Mouse (Mus musculus): Measurements from ENCODE around the gene Rpl24. TPM values are rescaled to one million over a fixed set of nuclear protein-coding genes. Genes with fewer than 3 reads are reported as not detected.
A peak's percentile ranks its signal among the peaks of the same experiment; 100 is the strongest.

Rpl24 gene
- polyA plus RNA-seq, 1 experiment from 2014 or later = 747 TPM

DNA sequence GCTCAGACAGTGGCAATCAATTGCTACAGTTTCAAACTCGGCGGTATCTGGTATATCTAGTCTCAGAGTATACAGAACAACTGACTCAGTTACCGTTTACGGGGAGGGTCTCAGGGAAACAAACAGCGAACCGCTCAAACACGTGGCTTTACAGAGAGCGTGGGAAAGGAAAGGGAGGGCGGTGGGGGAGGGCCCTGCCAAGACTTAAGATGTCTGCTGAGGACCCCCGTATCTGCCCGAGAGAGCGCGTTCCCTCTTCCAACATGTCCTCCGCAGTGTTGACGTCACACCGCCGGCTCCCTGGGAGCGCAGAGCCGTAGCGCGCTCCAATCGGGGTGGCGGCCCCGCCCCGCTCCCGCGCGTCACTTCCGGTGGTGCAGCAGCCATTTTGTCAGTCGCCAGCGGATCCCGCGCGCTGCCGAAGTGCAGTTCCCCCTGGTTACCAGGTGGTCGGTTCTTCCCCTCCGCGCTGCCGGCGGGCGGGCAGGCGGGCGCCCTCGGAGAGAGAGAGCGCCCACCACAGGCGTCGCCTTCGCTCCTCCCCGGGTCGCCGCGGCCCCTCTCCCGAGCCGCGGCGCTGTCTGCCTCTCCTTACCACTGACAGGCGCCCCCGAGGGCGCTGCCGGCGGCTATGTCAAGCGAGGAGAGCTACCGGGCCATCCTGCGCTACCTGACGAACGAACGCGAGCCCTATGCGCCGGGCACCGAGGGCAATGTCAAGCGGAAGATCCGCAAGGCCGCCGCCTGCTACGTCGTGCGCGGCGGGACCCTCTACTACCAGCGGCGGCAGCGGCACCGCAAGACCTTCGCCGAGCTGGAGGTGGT is 7.6 kb downstream of the Rpl24 start, which contains the start of gene Zbtb11:
Zbtb11 (plus strand) TSS at position 453 of the 825 bp plus-strand sequence.
- Histone ChIP-seq H3K4me2 (peak within 1 kb of the TSS; percentile 78), H3K27me3 (no peaks in the 10 kb centered on the region), H3K36me3 (replicated peaks) (peaks cover 39% of the 10 kb centered on the region), H3K9ac (peak within 1 kb of the TSS; percentile 89), H3K4me3 (replicated peaks) (peak within 1 kb of the TSS; percentile 100), H3K27ac (peak within 1 kb of the TSS; percentile 87), H3K9me3 (no peaks in the 10 kb centered on the region), H3K4me1 (peaks cover 19% of the 10 kb centered on the region)
- ATAC-seq (ENCODE audit: low FRiP score) = peak; percentile 98
- WGBS = under 1% methylated on average over 78 of the region's 86 CpGs

DNA sequence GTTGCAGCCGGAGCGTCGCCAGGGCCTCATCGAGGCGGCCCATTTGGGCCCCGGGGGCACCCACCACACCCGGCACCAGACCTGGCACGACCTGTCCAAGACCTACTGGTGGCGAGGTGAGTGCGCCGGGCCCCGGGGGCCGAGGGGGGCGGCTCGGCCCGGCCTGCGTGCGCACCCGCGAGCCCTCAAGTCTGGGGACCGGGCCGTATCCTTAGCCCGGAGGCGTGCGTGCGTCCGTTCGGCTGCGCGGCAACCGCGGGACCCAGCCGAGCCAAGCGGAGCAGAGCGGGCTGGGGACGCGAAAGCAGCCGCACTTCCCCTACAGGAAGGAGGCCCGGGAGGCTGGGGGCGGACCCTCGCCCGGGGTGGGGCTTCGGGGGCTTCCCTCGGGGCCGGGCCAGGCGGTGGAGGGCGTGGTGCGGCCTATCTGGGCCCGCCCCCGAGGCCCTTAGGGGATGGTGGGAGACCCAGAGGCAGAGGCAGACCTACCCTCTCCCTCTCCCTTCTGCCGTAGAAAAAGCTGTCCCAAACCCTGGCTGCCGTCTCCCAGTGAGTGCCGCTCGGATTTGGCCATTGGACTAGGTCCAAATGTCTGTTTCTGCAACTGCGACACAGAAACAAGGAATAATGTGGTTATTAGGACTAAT is 8.3 kb downstream of the Rpl24 start:
- peak overlapping the region; percentile 89 for H3K9ac ChIP-seq
- H3K36me3 ChIP-seq (replicated peaks) = peaks cover 32% of the 10 kb centered on the region
- H3K4me3 ChIP-seq (replicated peaks) = peak overlapping the region; percentile 100
- under 1% methylated on average over 44 of the region's 55 CpGs for WGBS
- peak overlapping the region; percentile 78 for H3K4me2 ChIP-seq
- peak overlapping the region; percentile 87 for H3K27ac ChIP-seq
- peak; percentile 86 for ATAC-seq (ENCODE audit: low FRiP score)
- no peaks in the 10 kb centered on the region for H3K27me3 ChIP-seq
- peaks cover 18% of the 10 kb centered on the region for H3K4me1 ChIP-seq
- no peaks in the 10 kb centered on the region for H3K9me3 ChIP-seq

DNA sequence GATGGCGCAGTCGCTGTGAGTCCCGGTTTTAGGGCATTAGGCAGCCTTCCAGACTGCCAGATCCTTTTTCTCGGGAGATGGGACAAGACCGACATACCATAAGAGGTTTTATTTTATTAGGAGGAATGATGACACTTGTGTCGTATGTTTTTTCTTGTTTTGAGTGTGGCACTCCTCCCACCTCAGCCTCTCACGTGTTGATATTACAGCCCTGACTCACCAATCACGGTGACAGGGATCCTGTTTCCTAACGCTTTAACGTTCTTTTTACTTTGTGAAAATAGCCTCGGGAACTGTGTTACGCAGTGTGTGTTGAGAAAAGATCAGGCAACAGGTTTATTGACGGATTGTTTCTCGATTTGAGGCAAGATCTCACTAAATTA is 8.8 kb downstream of the Rpl24 start:
- H3K4me2 ChIP-seq = peak overlapping the region; percentile 78
- H3K9ac ChIP-seq = peak overlapping the region; percentile 89
- H3K4me1 ChIP-seq = peaks cover 18% of the 10 kb centered on the region
- peak overlapping the region; percentile 87 for H3K27ac ChIP-seq
- no peak for ATAC-seq (ENCODE audit: low FRiP score)
- no peaks in the 10 kb centered on the region for H3K9me3 ChIP-seq
- 14% methylated on average over 14 of the region's 14 CpGs for WGBS
- H3K4me3 ChIP-seq (replicated peaks) = peak overlapping the region; percentile 100
- peaks cover 27% of the 10 kb centered on the region for H3K36me3 ChIP-seq (replicated peaks)
- H3K27me3 ChIP-seq = no peaks in the 10 kb centered on the region

DNA sequence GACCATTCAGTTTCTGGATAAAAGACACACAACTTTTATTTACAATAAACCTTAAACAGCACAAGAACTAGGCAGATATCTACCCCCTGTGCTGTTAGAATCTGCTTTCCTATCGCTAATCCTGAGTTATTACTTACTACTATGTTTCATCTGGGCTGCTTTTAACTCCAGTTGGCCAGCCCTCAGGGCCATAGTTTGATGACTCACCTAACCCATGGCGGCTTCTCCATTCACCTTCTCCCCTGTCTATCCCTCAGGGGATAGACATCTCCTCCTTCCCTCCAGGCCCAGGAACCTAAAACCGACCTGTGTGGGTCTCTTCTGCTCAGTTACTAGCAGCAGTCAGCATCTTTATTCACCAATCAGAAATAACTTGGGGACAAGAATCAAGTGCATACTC is 19.9 kb downstream of the Rpl24 start:
- Histone ChIP-seq H3K4me3 (replicated peaks) (no peak overlapping the region), H3K9ac (no peak overlapping the region), H3K27me3 (no peaks in the 10 kb centered on the region), H3K4me2 (no peak overlapping the region), H3K27ac (no peak overlapping the region), H3K9me3 (no peaks in the 10 kb centered on the region), H3K4me1 (no peaks in the 10 kb centered on the region), H3K36me3 (replicated peaks) (peaks cover 32% of the 10 kb centered on the region)
- 92% methylated on average over 3 of the region's 3 CpGs for WGBS
- ATAC-seq (ENCODE audit: low FRiP score) = no peak

DNA sequence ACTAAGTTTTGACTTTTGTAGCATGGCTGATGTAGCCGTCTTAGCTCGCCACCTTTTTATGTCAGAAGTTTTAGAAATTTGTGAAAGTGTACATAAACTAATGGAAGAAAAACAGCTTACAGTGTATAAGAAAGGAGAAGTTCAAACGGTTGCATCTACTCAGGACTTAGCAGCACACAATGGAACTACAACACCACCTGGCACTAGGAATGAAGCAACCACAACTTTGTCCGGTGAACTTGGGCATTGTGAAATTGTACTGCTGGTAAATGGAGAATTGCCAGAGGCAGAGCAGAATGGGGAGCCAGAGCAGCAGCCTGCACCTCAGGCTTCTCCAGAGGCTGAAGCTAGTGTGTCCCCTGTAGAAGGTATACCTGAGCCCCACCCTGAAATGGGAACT is 24.2 kb downstream of the Rpl24 start:
- peaks cover 39% of the 10 kb centered on the region for H3K36me3 ChIP-seq (replicated peaks)
- H3K27me3 ChIP-seq = no peaks in the 10 kb centered on the region
- no peak overlapping the region for H3K4me3 ChIP-seq (replicated peaks)
- no peak for ATAC-seq (ENCODE audit: low FRiP score)
- H3K9me3 ChIP-seq = no peaks in the 10 kb centered on the region
- H3K4me2 ChIP-seq = no peak overlapping the region
- no peaks in the 10 kb centered on the region for H3K4me1 ChIP-seq
- H3K27ac ChIP-seq = no peak overlapping the region
- no peak overlapping the region for H3K9ac ChIP-seq
- 95% methylated on average over 4 of the region's 4 CpGs for WGBS

DNA sequence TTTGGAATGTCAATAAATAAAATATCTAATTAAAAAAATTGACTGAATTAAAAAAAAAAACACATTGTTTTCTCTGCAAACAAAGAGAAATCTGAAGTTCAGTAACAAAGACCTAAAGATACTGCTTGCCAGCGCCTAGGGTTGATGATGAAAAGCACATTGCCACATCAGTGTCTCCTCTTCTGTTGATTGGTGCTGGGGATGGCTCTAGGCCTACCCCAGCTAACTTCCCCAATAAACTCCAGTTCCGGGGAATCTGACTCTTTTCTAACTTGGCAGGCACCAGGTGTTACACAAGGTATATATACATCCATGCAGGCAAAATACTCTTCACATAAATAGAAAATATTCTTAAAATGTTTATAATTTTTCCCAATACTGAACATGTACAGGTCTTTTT is 28.2 kb downstream of the Rpl24 start:
- H3K4me2 ChIP-seq = no peak overlapping the region
- no peak overlapping the region for H3K27ac ChIP-seq
- H3K27me3 ChIP-seq = no peaks in the 10 kb centered on the region
- H3K9ac ChIP-seq = no peak overlapping the region
- H3K4me3 ChIP-seq (replicated peaks) = no peak overlapping the region
- H3K36me3 ChIP-seq (replicated peaks) = peaks cover 45% of the 10 kb centered on the region
- no peak for ATAC-seq (ENCODE audit: low FRiP score)
- no peaks in the 10 kb centered on the region for H3K4me1 ChIP-seq
- 89% methylated on average over 2 of the region's 2 CpGs for WGBS
- no peaks in the 10 kb centered on the region for H3K9me3 ChIP-seq

DNA sequence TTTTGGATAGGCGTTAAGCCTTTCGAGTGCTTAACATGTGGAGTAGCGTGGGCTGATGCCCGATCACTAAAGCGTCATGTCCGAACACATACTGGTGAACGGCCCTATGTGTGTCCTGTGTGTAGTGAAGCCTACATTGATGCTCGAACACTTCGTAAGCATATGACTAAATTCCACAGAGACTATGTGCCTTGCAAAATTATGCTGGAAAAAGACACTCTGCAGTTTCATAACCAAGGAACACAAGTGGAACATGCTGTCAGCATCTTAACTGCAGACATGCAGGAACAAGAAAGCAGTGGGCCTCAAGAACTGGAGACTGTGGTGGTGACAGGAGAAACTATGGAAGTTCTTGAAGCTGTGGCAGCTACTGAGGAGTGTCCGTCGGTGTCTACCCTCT is 40.7 kb downstream of the Rpl24 start:
- WGBS = 97% methylated on average over 11 of the region's 11 CpGs

DNA sequence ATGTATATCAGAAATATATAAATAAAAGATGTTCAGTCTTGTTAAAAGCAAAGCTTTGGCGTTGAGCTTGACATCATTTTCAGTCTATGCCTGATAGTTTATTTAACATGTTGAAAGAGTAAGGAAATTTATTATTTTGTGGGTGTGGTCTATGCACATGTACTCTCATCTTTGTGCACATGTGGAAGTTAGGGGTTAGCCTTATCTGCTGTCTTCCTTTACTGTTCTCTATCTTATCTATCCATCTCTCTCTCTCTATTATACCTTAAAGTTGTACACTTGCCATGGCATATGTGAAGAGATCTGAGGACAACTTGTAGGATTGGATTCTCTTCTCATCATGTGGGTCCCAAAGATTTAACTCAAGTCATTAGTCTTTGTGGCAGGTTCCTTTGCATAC is 42.8 kb downstream of the Rpl24 start:
- Histone ChIP-seq H3K4me1 (no peaks in the 10 kb centered on the region), H3K9me3 (no peaks in the 10 kb centered on the region), H3K36me3 (replicated peaks) (peaks cover 54% of the 10 kb centered on the region), H3K4me2 (no peak overlapping the region), H3K4me3 (replicated peaks) (no peak overlapping the region), H3K9ac (no peak overlapping the region), H3K27ac (no peak overlapping the region), H3K27me3 (no peaks in the 10 kb centered on the region)
- no peak for ATAC-seq (ENCODE audit: low FRiP score)
- WGBS = 100% methylated on average over 1 of the region's 1 CpGs

More for the DNA sequence above, 40.7 kb downstream of the Rpl24 start:
- Histone ChIP-seq H3K4me3 (replicated peaks) (no peak overlapping the region), H3K4me1 (no peaks in the 10 kb centered on the region), H3K4me2 (no peak overlapping the region), H3K27ac (no peak overlapping the region), H3K9me3 (no peaks in the 10 kb centered on the region), H3K9ac (no peak overlapping the region), H3K27me3 (no peaks in the 10 kb centered on the region), H3K36me3 (replicated peaks) (peaks cover 61% of the 10 kb centered on the region)
- no peak for ATAC-seq (ENCODE audit: low FRiP score)

DNA sequence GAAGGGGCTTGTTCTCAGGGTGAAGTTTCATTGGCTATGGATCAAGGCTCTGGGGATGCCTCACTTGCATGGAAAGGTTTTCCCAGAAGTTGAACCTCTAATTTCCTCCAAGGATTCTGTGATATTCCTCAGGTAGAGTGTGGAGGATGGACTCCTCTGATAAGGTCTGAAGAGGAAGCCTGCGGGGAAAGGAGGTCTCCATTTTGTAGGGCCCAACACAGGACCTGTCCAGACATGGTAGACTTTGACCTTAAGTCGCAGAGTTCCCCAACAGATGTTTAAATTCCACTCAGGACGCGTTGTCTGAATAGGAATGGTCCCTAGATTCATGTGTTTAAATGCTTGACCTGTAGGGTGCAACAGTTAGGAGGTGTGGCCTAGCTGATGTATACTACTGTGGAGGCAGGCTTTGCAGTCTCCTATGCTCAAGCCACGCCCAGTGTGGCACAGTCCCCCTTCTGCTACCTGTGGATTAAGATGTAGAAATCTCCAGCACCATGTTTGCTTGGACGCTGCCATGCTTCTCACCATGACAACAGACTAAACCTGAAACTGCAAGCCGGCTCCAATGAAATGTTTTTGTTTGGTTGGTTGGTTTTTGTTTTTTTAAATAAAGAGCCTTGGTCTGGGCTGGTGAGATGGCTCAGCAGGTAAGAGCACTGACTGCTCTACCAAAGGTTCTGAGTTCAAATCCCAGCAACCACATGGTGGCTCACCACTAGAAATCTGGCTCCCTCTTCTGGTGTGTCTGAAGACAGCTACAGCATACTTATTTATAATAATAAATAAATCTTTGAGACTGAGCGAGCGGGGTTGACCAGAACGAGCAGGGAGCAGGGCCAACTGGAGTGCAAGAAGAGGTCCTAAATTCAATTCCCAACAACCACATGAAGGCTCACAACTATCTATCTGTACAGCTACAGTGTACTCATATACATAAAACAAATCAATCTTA is 47.0 kb downstream of the Rpl24 start:
- ATAC-seq (ENCODE audit: low FRiP score) = peak; percentile 49; the same call in 1 of the 2 replicates
- no peaks in the 10 kb centered on the region for H3K4me1 ChIP-seq
- H3K9me3 ChIP-seq = no peaks in the 10 kb centered on the region
- WGBS = 92% methylated on average over 10 of the region's 10 CpGs
- H3K27me3 ChIP-seq = no peaks in the 10 kb centered on the region
- H3K4me3 ChIP-seq (replicated peaks) = no peak overlapping the region
- no peak overlapping the region for H3K4me2 ChIP-seq
- no peak overlapping the region for H3K9ac ChIP-seq
- H3K27ac ChIP-seq = no peak overlapping the region
- peaks cover 43% of the 10 kb centered on the region for H3K36me3 ChIP-seq (replicated peaks)

DNA sequence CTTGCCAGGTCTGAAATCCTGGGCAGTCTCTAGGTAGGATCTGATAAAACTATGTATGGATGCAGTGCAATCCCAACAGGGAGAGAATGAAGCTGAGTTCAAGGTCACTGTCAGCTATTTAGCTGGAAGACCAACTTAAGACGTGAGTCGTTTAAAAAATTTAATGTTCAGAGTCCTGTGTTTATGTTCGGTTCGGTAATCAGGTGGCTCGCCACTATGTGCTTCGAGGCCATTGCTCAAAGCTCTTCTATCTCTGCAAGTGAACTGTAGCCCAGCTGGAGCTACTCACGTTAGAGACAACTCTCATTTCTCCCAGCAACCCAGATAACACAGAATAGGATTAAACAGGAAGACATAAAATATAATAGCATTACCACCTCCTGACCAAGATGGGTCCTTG is 48.0 kb downstream of the Rpl24 start:
- Histone ChIP-seq H3K27me3 (no peaks in the 10 kb centered on the region), H3K4me3 (replicated peaks) (no peak overlapping the region), H3K9me3 (no peaks in the 10 kb centered on the region), H3K4me1 (no peaks in the 10 kb centered on the region), H3K27ac (no peak overlapping the region), H3K9ac (no peak overlapping the region), H3K36me3 (replicated peaks) (peaks cover 50% of the 10 kb centered on the region), H3K4me2 (no peak overlapping the region)
- 89% methylated on average over 7 of the region's 7 CpGs for WGBS
- no peak for ATAC-seq (ENCODE audit: low FRiP score)

DNA sequence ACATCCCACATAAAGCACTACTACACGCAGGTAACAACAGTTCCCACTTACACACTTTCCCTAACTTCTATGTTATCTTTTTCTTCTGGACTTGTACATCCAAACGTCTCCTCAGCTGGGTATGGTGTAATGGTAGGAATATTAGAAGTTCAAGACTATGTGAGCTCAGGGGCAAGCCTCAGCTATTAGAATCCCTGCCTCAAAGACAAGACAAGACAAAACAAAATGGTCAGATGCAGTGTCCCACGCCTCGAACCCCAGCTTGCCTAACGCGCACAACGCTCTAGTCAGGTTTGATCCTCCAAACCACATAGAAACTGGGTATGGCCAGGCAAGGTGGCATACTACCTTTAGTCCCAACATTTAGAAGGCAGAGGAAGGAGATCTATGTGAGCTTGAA is 53.6 kb downstream of the Rpl24 start:
- H3K4me3 ChIP-seq (replicated peaks) = no peak overlapping the region
- H3K36me3 ChIP-seq (replicated peaks) = peaks cover 53% of the 10 kb centered on the region
- no peaks in the 10 kb centered on the region for H3K27me3 ChIP-seq
- H3K27ac ChIP-seq = no peak overlapping the region
- no peaks in the 10 kb centered on the region for H3K9me3 ChIP-seq
- H3K4me2 ChIP-seq = no peak overlapping the region
- no peak overlapping the region for H3K9ac ChIP-seq
- WGBS = 96% methylated on average over 7 of the region's 7 CpGs
- ATAC-seq (ENCODE audit: low FRiP score) = no peak
- H3K4me1 ChIP-seq = no peaks in the 10 kb centered on the region

All from forebrain, embryonic 12.5 days (tissue).